8 mouse cellular contexts compared by ENCODE assay signal in genomic region chr7:136501855-136502847, GRCm38 (mm10).
DNase-seq lines count a peak whose midpoint lies in the region; ATAC-seq lines count a peak whose summit lies in the region.

No protein-coding gene starts in this region.

- H3K4me3 ChIP-seq in hindbrain, embryonic 13.5 days = no peak overlapping the region
- no peak overlapping the region for H3K4me3 ChIP-seq in limb, embryonic 15.5 days
- H3K4me3 ChIP-seq in stomach, embryonic 16.5 days (replicated peaks; ENCODE audit: low read length) = 0 out of 2 replicates have a peak overlapping the region, but pooled peaks have one; percentile 2

- H3K9me3 ChIP-seq in hindbrain, embryonic 13.5 days = no peaks in the 10 kb centered on the region
- H3K9me3 ChIP-seq in limb, embryonic 15.5 days = no peaks in the 10 kb centered on the region
- no peaks in the 10 kb centered on the region for H3K9me3 ChIP-seq in stomach, embryonic 16.5 days (replicated peaks; ENCODE audit: control insufficient read depth, low read length)

- H3K4me2 ChIP-seq in hindbrain, embryonic 13.5 days = no peak overlapping the region
- 0 out of 2 replicates have a peak overlapping the region, but pooled peaks have one; percentile 17 for H3K4me2 ChIP-seq in limb, embryonic 15.5 days
- H3K4me2 ChIP-seq in stomach, embryonic 16.5 days (ENCODE audit: low read depth, low read length) = peak overlapping the region; percentile 25

- DNase-seq in urinary bladder, adult 18-20 months (ENCODE audit: low spot score in 2 of 2) = peak; percentile 2 to 16
- no peak for DNase-seq in urinary bladder, postnatal 10 days (ENCODE audit: low spot score)
- no peak for DNase-seq in layer of hippocampus, adult 9-10 months (ENCODE audit: low spot score)

- H3K4me1 ChIP-seq in hindbrain, embryonic 13.5 days (replicated peaks) = peaks cover 61% of the 10 kb centered on the region
- peaks cover 24% of the 10 kb centered on the region for H3K4me1 ChIP-seq in limb, embryonic 15.5 days
- H3K4me1 ChIP-seq in stomach, embryonic 16.5 days (ENCODE audit: control insufficient read depth, insufficient read depth, low read length) = peaks cover 9% of the 10 kb centered on the region; the same call in 1 of the 2 replicates

- 0 out of 2 replicates have a peak, but pooled peaks cover 4% of the 10 kb centered on the region for H3K27me3 ChIP-seq in hindbrain, embryonic 13.5 days
- 0 out of 2 replicates have a peak, but pooled peaks cover 7% of the 10 kb centered on the region for H3K27me3 ChIP-seq in limb, embryonic 15.5 days
- no peaks in the 10 kb centered on the region for H3K27me3 ChIP-seq in stomach, embryonic 16.5 days (ENCODE audit: control insufficient read depth, insufficient read depth, low read length)

- H3K27ac ChIP-seq in hindbrain, embryonic 13.5 days = peak overlapping the region; percentile 77
- peak overlapping the region; percentile 27; the same call in 1 of the 2 replicates for H3K27ac ChIP-seq in limb, embryonic 15.5 days
- no peak overlapping the region for H3K27ac ChIP-seq in stomach, embryonic 16.5 days (ENCODE audit: low read length)

- H3K36me3 ChIP-seq in hindbrain, embryonic 13.5 days = no peaks in the 10 kb centered on the region
- no peaks in the 10 kb centered on the region for H3K36me3 ChIP-seq in limb, embryonic 15.5 days
- no peaks in the 10 kb centered on the region for H3K36me3 ChIP-seq in stomach, embryonic 16.5 days (ENCODE audit: control insufficient read depth, insufficient read depth, low read length)

- H3K9ac ChIP-seq in hindbrain, embryonic 13.5 days = no peak overlapping the region
- H3K9ac ChIP-seq in limb, embryonic 15.5 days = no peak overlapping the region
- no peak overlapping the region for H3K9ac ChIP-seq in stomach, embryonic 16.5 days (ENCODE audit: low read length)

- WGBS in hindbrain, embryonic 13.5 days = 39% methylated on average over 32 of the region's 32 CpGs
- WGBS in limb, embryonic 15.5 days = 32% methylated on average over 32 of the region's 32 CpGs
- 35% methylated on average over 32 of the region's 32 CpGs for WGBS in stomach, embryonic 16.5 days

- peak; percentile 74 for ATAC-seq in hindbrain, embryonic 13.5 days (ENCODE audit: low FRiP score)
- no peak; the same call in 1 of the 2 replicates for ATAC-seq in limb, embryonic 15.5 days (ENCODE audit: insufficient number of reproducible peaks, low FRiP score, low TSS enrichment, low read depth)
- peak; percentile 67; the same call in 1 of the 2 replicates for ATAC-seq in stomach, embryonic 16.5 days (ENCODE audit: insufficient read depth, low FRiP score)
- ATAC-seq in erythroid progenitor cell, adult 5-6 weeks (replicated peaks; ENCODE audit: low FRiP score, poor library complexity, severe bottlenecking) = no peak
- no peak for ATAC-seq in frontal cortex, adult (ENCODE audit: low TSS enrichment)

Comparison
In these comparisons a context has a peak if more than half of its experiments do, and no peak if none do; other contexts are left out.
1. DNase-seq: peak in urinary bladder, adult 18-20 months (2 of 2); none in urinary bladder, postnatal 10 days (single experiment) and layer of hippocampus, adult 9-10 months (single experiment).
2. ATAC-seq: peak in hindbrain, embryonic 13.5 days (single experiment) and stomach, embryonic 16.5 days (single experiment); none in limb, embryonic 15.5 days (single experiment), erythroid progenitor cell, adult 5-6 weeks (single experiment) and frontal cortex, adult (single experiment).